Mouse (Mus musculus): ENCODE results near the gene Cdk14. TPM values are rescaled to one million over a fixed set of nuclear protein-coding genes. Genes with fewer than 3 reads are reported as not detected.

The Cdk14 gene
- total RNA-seq, 2 experiments from 2014 or later = 258 to 269 TPM

- TF ChIP-seq CTCF (conservative IDR thresholded peaks at IDR 0.05) = no peak
- peak overlapping the region; percentile 91 for H3K27ac ChIP-seq
- no peak overlapping the region for H3K4me3 ChIP-seq
- DNase-seq (ENCODE audit: low spot score in 2 of 2) = no peak
Observed at GRCm38 (mm10) chr5:4990237-4990636, 429.9 kb downstream of the Cdk14 start.

GRCm38 (mm10) chr5:4986181-4986580 lies 433.9 kb downstream of the Cdk14 start:
- Histone ChIP-seq H3K4me3 (no peak overlapping the region), H3K27ac (no peak overlapping the region)
- DNase-seq (ENCODE audit: low spot score in 2 of 2) = no peak
- TF ChIP-seq CTCF (conservative IDR thresholded peaks at IDR 0.05) = no peak

- no peak for DNase-seq (ENCODE audit: low spot score in 2 of 2)
- Histone ChIP-seq H3K27ac (no peak overlapping the region), H3K4me3 (no peak overlapping the region)
- no peak for TF ChIP-seq CTCF (conservative IDR thresholded peaks at IDR 0.05)
Observed at GRCm38 (mm10) chr5:4979551-4979950, 440.6 kb downstream of the Cdk14 start.

DNA sequence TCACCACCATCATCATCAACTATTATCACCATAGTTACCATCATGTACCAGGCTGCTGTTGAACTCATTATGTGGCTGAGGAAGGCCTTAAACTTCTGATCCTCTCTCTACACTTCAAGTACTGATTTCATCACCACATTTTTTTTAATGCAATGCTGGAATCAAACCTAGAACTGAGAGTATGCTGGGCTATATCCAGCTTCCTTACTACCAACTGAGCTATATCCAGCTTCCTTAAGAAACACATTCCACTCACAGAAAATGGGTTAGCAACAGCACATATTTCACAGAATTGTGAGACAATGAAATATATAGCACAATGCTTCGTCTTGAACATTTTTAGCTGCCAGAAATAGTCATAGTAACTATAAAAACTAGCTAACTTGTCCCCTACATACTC lies 446.7 kb downstream of the Cdk14 start:
- H3K27ac ChIP-seq = no peak overlapping the region
- H3K4me3 ChIP-seq = no peak overlapping the region
- DNase-seq (ENCODE audit: low spot score in 2 of 2) = no peak
- TF ChIP-seq CTCF (conservative IDR thresholded peaks at IDR 0.05) = no peak

DNA sequence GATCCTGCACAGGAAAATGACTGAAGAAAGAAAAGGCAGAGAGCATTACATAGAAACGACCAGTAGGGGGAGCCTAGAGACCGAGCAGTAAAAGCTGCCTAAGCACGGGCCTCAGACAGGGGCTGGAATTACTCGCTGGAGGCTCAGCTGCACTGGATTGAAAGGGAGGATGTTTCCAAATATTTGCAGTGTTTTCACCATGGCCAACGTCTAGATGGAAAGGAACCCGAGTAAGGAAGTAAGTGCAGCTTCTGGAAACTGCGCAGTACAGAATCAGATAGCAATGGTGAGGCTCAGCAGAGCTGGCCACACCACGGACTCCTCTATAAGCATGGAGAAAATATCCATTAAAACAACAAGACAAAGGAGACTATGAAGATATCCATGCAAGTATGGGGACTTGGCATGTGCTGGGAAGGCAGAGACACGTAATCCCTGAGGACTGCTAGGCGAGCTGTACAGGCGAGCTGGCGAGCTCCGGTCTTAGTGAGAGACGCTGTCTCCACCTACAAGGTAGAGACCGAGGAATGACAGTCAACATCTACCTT lies 458.0 kb downstream of the Cdk14 start:
- peak; percentile 74 to 78 for DNase-seq (ENCODE audit: low spot score in 2 of 2)
- peak overlapping the region; percentile 71 for H3K27ac ChIP-seq
- peak; percentile 97 for TF ChIP-seq CTCF (conservative IDR thresholded peaks at IDR 0.05)
- H3K4me3 ChIP-seq = no peak overlapping the region

DNA sequence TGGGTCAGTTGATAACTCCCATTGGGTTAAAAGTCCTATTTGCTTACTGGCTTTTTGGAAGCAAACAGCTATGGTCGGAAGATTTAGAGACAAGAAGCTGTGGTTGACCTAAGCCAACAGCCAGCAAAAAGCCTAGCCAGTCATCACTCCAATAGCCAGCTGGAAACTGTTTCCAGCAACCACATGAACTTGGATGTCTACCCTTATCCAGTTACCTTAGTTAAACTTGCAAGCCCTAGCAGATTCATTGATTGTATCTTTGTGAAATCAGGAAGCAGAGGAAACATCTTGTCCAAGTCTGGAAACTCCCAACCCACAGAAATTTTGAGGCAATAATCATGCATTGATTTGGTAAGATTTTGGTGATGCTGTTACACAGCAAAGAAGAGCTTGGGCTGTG lies 458.5 kb downstream of the Cdk14 start:
- no peak for DNase-seq (ENCODE audit: low spot score in 2 of 2)
- no peak for TF ChIP-seq CTCF (conservative IDR thresholded peaks at IDR 0.05)
- Histone ChIP-seq H3K4me3 (no peak overlapping the region), H3K27ac (no peak overlapping the region)

- H3K4me3 ChIP-seq = no peak overlapping the region
- no peak overlapping the region for H3K27ac ChIP-seq
- DNase-seq (ENCODE audit: low spot score in 2 of 2) = no peak
- TF ChIP-seq CTCF (conservative IDR thresholded peaks at IDR 0.05) = no peak
Observed at GRCm38 (mm10) chr5:4959446-4959845, 460.7 kb downstream of the Cdk14 start.

DNA sequence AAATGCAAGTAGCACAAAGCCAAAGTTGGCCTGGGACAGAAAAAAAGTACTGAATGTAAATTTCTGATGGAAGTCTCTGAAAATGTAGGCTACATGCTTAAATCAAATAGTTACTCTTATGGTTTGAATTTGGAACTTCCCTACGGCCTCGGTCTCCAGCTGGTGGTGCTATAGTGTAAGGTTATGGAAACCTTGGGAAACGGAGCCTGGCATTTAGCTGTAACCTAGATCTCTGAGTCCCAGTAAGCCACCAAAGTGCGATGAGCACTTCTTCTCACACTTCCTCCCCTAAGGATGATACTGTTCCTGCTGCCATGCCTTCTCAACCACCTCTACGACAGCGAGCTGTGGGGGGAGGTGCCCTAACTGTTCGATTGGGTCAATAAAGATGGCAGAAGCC lies 464.1 kb downstream of the Cdk14 start:
- Histone ChIP-seq H3K4me3 (no peak overlapping the region), H3K27ac (no peak overlapping the region)
- no peak for DNase-seq (ENCODE audit: low spot score in 2 of 2)
- TF ChIP-seq CTCF (conservative IDR thresholded peaks at IDR 0.05) = peak; percentile 48

DNA sequence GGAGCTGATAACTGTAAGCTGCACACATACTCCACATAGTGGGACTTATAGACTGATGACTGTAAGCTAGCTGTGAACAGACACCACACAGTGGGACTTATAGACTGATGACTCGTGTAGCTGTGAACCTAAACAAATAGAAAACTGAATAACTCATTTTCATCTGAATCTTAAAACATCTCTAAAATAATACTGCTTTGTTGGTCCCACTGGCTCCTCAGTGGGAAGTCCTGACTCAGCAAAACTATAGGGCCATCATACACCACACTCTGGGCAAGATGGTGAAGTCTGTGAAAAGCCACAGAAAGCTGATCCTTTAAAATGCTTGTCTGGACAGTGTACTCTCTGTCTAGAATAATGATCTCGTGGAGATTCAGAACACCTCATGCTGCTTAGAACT lies 464.7 kb downstream of the Cdk14 start:
- TF ChIP-seq CTCF (conservative IDR thresholded peaks at IDR 0.05) = no peak
- Histone ChIP-seq H3K4me3 (no peak overlapping the region), H3K27ac (no peak overlapping the region)
- DNase-seq (ENCODE audit: low spot score in 2 of 2) = no peak

DNA sequence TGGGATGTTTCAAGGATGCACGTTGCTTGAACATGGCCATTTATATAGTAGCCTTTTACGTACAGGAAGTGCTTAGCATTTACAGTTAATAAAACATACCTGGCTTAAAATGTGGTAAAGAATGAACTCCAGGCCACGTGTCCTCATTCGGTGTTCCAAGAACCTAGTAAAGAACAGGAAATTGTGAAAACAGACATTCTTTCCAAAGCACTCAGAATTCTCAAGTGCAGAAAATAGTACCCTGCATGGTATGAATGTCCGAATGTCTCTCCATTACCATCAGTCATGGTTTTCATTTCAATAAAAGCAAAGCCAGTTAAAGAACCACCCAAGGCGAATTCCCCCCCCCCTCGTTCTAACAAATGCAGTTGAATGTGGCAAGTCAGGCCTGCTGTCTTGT lies 470.7 kb downstream of the Cdk14 start:
- Histone ChIP-seq H3K27ac (no peak overlapping the region), H3K4me3 (no peak overlapping the region)
- TF ChIP-seq CTCF (conservative IDR thresholded peaks at IDR 0.05) = no peak
- no peak for DNase-seq (ENCODE audit: low spot score in 2 of 2)

GRCm38 (mm10) chr5:4948090-4948954 lies 471.8 kb downstream of the Cdk14 start:
- H3K4me3 ChIP-seq = no peak overlapping the region

GRCm38 (mm10) chr5:4935131-4935530 lies 485.0 kb downstream of the Cdk14 start:
- H3K4me3 ChIP-seq = no peak overlapping the region
- no peak overlapping the region for H3K27ac ChIP-seq
- DNase-seq (ENCODE audit: low spot score in 2 of 2) = no peak
- no peak for TF ChIP-seq CTCF (conservative IDR thresholded peaks at IDR 0.05)

More at GRCm38 (mm10) chr5:4948090-4948954, 471.8 kb downstream of the Cdk14 start:
- H3K27ac ChIP-seq = peak overlapping the region; percentile 36; the same call in 1 of the 2 replicates
- peak; percentile 89 for TF ChIP-seq CTCF (conservative IDR thresholded peaks at IDR 0.05)
- DNase-seq (ENCODE audit: low spot score in 2 of 2) = peak; percentile 47 to 53

GRCm38 (mm10) chr5:4934491-4934890 lies 485.6 kb downstream of the Cdk14 start:
- no peak for DNase-seq (ENCODE audit: low spot score in 2 of 2)
- TF ChIP-seq CTCF (conservative IDR thresholded peaks at IDR 0.05) = no peak
- Histone ChIP-seq H3K27ac (no peak overlapping the region), H3K4me3 (no peak overlapping the region)
